Mouse (Mus musculus): ENCODE measurements around the gene Gzmf.

DNA sequence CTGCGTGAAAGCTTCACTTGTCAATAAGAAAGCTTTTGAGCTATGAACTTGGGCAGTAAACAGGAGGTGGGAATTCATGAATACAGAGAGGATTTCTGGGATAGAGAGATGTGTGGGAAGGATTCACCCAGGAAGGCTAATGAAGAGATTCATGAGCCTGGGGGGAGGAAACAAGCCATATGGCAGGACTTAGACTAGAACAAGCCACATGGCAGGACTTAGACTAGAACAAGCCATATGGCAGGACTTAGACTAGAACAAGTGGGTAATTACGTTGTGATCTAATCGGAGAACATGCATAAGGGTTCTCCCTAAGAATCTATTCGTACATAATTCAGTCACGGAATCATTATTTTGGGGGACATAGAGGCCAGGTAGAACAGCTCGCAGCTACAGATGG, 37.8 kb downstream of the Gzmf start:
- TF ChIP-seq CTCF (IDR thresholded peaks at IDR 0.05; ENCODE audit: borderline replicate concordance, extremely low read depth, insufficient read depth, insufficient read length), result no peak
- TF ChIP-seq POLR2A (IDR thresholded peaks at IDR 0.05; ENCODE audit: borderline replicate concordance, extremely low read depth, insufficient read depth, insufficient read length, poor library complexity, severe bottlenecking), result no peak

Measured in brain, embryonic 14.5 days (tissue).